Mouse (Mus musculus): Measurements from ENCODE around the gene Kif2a. TPM values are rescaled to one million over a fixed set of nuclear protein-coding genes. Genes with fewer than 3 reads are reported as not detected.

Gene Kif2a
- polyA plus RNA-seq, 1 experiment: 21.7 TPM

DNA sequence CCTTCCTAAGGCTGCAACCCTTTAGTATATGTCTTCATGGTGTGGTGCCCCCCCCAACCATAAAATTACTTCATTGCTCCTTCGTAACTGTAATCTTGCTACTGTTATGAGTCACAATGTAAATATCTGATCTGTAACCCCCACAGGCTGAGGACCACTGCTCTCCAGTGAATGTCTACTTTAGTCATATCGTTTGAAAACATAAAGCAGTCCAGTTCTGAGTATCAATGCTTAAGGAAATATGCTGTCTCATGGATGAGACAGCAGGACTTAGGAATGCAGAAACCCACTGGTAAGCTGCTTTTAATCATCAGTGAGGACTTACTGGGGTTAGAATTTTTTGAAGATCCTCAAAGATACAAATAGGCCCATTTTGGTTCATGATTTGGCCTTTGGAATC lies 2.5 kb downstream of the Kif2a start:
- no peak for TF ChIP-seq FOSL1 (IDR thresholded peaks at IDR 0.05; ENCODE audit: insufficient read depth, low read length, poor library complexity, severe bottlenecking)
- TF ChIP-seq MYOG (IDR thresholded peaks at IDR 0.05; ENCODE audit: control insufficient read depth, extremely low read depth, insufficient read length): no peak
- no peak for TF ChIP-seq MYOD1 (IDR thresholded peaks at IDR 0.05; ENCODE audit: control insufficient read depth, insufficient read length, low read depth)
- no peak for TF ChIP-seq USF1 (IDR thresholded peaks at IDR 0.05; ENCODE audit: low read depth)
- no peak for TF ChIP-seq CTCF (IDR thresholded peaks at IDR 0.05; ENCODE audit: control insufficient read depth, insufficient read depth, insufficient read length)
- TF ChIP-seq CEBPB (IDR thresholded peaks at IDR 0.05; ENCODE audit: low read depth): no peak
- TF ChIP-seq MAX (IDR thresholded peaks at IDR 0.05): no peak
- Histone ChIP-seq H3K79me2 (ENCODE audit: control insufficient read depth, insufficient read depth) (peaks cover 76% of the 10 kb centered on the region), H3K36me3 (ENCODE audit: control insufficient read depth, insufficient read depth) (peaks cover 12% of the 10 kb centered on the region), H3K4me3 (ENCODE audit: insufficient read depth, poor library complexity, severe bottlenecking) (no peak overlapping the region), H3K27me3 (ENCODE audit: control insufficient read depth, insufficient read depth, insufficient read length) (no peaks in the 10 kb centered on the region), H3K79me3 (ENCODE audit: low read depth) (peaks cover 72% of the 10 kb centered on the region), H3ac (ENCODE audit: control insufficient read depth, insufficient read length, low read depth) (no peak overlapping the region)

DNA sequence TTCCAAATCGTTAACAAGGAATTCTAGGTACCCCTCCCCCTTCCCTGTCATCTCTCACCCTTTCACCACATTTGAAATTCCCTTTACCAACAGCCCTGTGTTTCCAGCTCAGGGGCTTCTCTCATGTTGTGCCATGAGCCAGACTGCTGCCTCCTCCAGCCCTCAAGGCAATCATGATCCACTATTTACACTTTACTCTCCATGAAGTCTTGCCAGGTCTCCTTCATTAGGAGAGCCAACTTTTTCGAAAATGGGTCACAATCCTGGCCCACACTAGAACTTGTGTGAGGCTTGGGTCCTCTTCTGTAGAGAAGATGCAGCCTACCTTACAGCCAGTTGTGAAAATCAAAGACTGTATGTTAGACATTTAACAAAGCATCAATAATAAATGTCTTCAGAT lies 8.0 kb downstream of the Kif2a start:
- peaks cover 100% of the 10 kb centered on the region for H3K79me3 ChIP-seq (ENCODE audit: low read depth)
- no peaks in the 10 kb centered on the region for H3K27me3 ChIP-seq (ENCODE audit: control insufficient read depth, insufficient read depth, insufficient read length)
- TF ChIP-seq CEBPB (IDR thresholded peaks at IDR 0.05; ENCODE audit: low read depth) (no peak), MAX (IDR thresholded peaks at IDR 0.05) (no peak), MYOD1 (IDR thresholded peaks at IDR 0.05; ENCODE audit: control insufficient read depth, insufficient read length, low read depth) (no peak), MYOG (IDR thresholded peaks at IDR 0.05; ENCODE audit: control insufficient read depth, extremely low read depth, insufficient read length) (no peak), CTCF (IDR thresholded peaks at IDR 0.05; ENCODE audit: control insufficient read depth, insufficient read depth, insufficient read length) (no peak), FOSL1 (IDR thresholded peaks at IDR 0.05; ENCODE audit: insufficient read depth, low read length, poor library complexity, severe bottlenecking) (no peak), USF1 (IDR thresholded peaks at IDR 0.05; ENCODE audit: low read depth) (no peak)
- H3K79me2 ChIP-seq (ENCODE audit: control insufficient read depth, insufficient read depth): peaks cover 100% of the 10 kb centered on the region
- H3ac ChIP-seq (ENCODE audit: control insufficient read depth, insufficient read length, low read depth): no peak overlapping the region
- peaks cover 21% of the 10 kb centered on the region for H3K36me3 ChIP-seq (ENCODE audit: control insufficient read depth, insufficient read depth)
- H3K4me3 ChIP-seq (ENCODE audit: insufficient read depth, poor library complexity, severe bottlenecking): no peak overlapping the region

DNA sequence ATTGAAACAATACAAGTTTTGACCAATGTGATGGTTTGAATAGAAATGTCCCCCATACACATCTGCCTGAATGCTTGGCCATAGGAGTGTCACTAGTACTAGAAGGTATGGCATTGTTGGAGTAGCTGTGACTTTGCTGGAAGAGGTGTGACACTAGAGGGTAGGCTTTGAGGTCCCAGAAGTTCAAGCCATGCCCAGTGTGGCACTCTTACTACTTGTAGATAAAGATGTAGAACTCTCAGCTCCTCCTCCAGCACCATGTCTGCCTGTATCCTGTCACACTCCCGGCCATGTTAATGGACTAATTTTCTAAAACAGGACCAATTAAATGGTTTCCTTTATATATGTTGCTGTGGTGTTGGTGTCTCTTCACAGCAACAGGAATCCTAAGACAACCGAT lies 10.3 kb downstream of the Kif2a start:
- no peak overlapping the region for H3K4me3 ChIP-seq (ENCODE audit: insufficient read depth, poor library complexity, severe bottlenecking)
- no peaks in the 10 kb centered on the region for H3K27me3 ChIP-seq (ENCODE audit: control insufficient read depth, insufficient read depth, insufficient read length)
- H3K79me3 ChIP-seq (ENCODE audit: low read depth): peaks cover 99% of the 10 kb centered on the region
- peaks cover 100% of the 10 kb centered on the region for H3K79me2 ChIP-seq (ENCODE audit: control insufficient read depth, insufficient read depth)
- H3K36me3 ChIP-seq (ENCODE audit: control insufficient read depth, insufficient read depth): peaks cover 12% of the 10 kb centered on the region
- no peak overlapping the region for H3ac ChIP-seq (ENCODE audit: control insufficient read depth, insufficient read length, low read depth)
- TF ChIP-seq MYOG (IDR thresholded peaks at IDR 0.05; ENCODE audit: control insufficient read depth, extremely low read depth, insufficient read length) (no peak), FOSL1 (IDR thresholded peaks at IDR 0.05; ENCODE audit: insufficient read depth, low read length, poor library complexity, severe bottlenecking) (no peak), USF1 (IDR thresholded peaks at IDR 0.05; ENCODE audit: low read depth) (no peak), MYOD1 (IDR thresholded peaks at IDR 0.05; ENCODE audit: control insufficient read depth, insufficient read length, low read depth) (no peak), CEBPB (IDR thresholded peaks at IDR 0.05; ENCODE audit: low read depth) (no peak), MAX (IDR thresholded peaks at IDR 0.05) (no peak), CTCF (IDR thresholded peaks at IDR 0.05; ENCODE audit: control insufficient read depth, insufficient read depth, insufficient read length) (no peak)

DNA sequence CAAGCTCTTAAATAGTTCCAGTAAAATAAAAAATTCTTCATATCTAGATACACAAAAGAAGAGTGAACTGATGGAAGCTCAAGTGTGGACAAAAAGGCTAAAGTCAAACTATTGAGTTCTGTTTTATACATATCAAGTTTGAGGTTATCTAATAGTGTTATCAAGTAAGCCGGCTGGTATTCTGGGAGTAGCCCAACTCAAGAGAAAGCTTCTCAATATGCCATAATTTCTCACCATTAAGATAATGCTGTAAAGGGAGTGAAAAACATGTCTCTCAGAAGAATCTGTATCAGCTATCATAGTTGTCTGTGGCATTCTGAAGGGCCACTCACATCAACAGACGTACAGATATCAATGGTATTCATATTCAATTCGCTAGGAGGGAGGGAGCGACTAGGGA lies 13.8 kb downstream of the Kif2a start:
- H3K79me3 ChIP-seq (ENCODE audit: low read depth): peaks cover 97% of the 10 kb centered on the region
- H3K27me3 ChIP-seq (ENCODE audit: control insufficient read depth, insufficient read depth, insufficient read length): no peaks in the 10 kb centered on the region
- no peak overlapping the region for H3K4me3 ChIP-seq (ENCODE audit: insufficient read depth, poor library complexity, severe bottlenecking)
- TF ChIP-seq MYOG (IDR thresholded peaks at IDR 0.05; ENCODE audit: control insufficient read depth, extremely low read depth, insufficient read length): no peak
- no peak for TF ChIP-seq CEBPB (IDR thresholded peaks at IDR 0.05; ENCODE audit: low read depth)
- no peak for TF ChIP-seq MAX (IDR thresholded peaks at IDR 0.05)
- TF ChIP-seq MYOD1 (IDR thresholded peaks at IDR 0.05; ENCODE audit: control insufficient read depth, insufficient read length, low read depth): no peak
- TF ChIP-seq FOSL1 (IDR thresholded peaks at IDR 0.05; ENCODE audit: insufficient read depth, low read length, poor library complexity, severe bottlenecking): no peak
- no peak for TF ChIP-seq USF1 (IDR thresholded peaks at IDR 0.05; ENCODE audit: low read depth)
- TF ChIP-seq CTCF (IDR thresholded peaks at IDR 0.05; ENCODE audit: control insufficient read depth, insufficient read depth, insufficient read length): no peak
- H3ac ChIP-seq (ENCODE audit: control insufficient read depth, insufficient read length, low read depth): no peak overlapping the region
- peaks cover 100% of the 10 kb centered on the region for H3K79me2 ChIP-seq (ENCODE audit: control insufficient read depth, insufficient read depth)
- no peaks in the 10 kb centered on the region for H3K36me3 ChIP-seq (ENCODE audit: control insufficient read depth, insufficient read depth)

DNA sequence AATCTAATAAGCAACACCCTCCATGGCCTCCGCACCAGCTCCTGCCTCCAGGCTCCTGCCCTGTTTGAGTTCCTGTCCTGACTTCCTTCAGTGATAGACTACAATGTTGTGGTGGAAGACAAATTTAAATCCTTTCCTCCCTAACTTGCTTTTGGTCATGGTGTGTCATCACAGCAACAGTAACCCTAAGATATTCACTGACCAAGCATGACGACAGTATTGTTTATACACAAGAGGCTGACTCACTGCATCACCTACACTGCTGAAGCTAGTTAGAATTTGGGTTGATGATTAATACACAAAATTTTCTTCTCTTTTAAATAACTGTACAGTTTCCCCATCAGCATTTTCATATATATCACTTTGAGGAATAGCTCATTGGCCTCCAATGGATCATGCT lies 18.7 kb downstream of the Kif2a start:
- TF ChIP-seq MAX (IDR thresholded peaks at IDR 0.05) (no peak), MYOD1 (IDR thresholded peaks at IDR 0.05; ENCODE audit: control insufficient read depth, insufficient read length, low read depth) (no peak), MYOG (IDR thresholded peaks at IDR 0.05; ENCODE audit: control insufficient read depth, extremely low read depth, insufficient read length) (no peak), USF1 (IDR thresholded peaks at IDR 0.05; ENCODE audit: low read depth) (no peak), CEBPB (IDR thresholded peaks at IDR 0.05; ENCODE audit: low read depth) (no peak), CTCF (IDR thresholded peaks at IDR 0.05; ENCODE audit: control insufficient read depth, insufficient read depth, insufficient read length) (no peak), FOSL1 (IDR thresholded peaks at IDR 0.05; ENCODE audit: insufficient read depth, low read length, poor library complexity, severe bottlenecking) (no peak)
- H3K79me2 ChIP-seq (ENCODE audit: control insufficient read depth, insufficient read depth): peaks cover 100% of the 10 kb centered on the region
- H3K36me3 ChIP-seq (ENCODE audit: control insufficient read depth, insufficient read depth): peaks cover 3% of the 10 kb centered on the region
- no peaks in the 10 kb centered on the region for H3K27me3 ChIP-seq (ENCODE audit: control insufficient read depth, insufficient read depth, insufficient read length)
- peaks cover 96% of the 10 kb centered on the region for H3K79me3 ChIP-seq (ENCODE audit: low read depth)
- H3K4me3 ChIP-seq (ENCODE audit: insufficient read depth, poor library complexity, severe bottlenecking): no peak overlapping the region
- H3ac ChIP-seq (ENCODE audit: control insufficient read depth, insufficient read length, low read depth): no peak overlapping the region

DNA sequence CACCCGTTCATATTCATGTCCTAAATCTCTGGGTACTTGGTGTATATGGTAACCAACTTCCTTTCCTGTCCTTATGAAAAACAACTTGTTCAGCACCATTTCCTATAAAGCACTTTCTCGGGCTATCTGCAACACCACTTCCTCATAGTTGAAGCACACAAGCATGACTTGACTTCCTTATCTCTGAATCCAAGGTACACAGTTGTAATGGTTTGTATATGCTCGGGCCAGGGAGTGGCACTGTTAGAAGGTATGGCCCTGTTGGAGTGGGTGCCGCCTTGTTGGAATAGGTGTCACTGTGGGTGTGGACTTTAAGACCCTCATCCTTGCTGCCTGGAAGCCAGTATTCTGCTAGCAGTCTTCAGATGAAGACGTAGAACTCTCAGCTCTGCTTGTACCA lies 23.3 kb downstream of the Kif2a start:
- peaks cover 15% of the 10 kb centered on the region for H3K36me3 ChIP-seq (ENCODE audit: control insufficient read depth, insufficient read depth)
- H3ac ChIP-seq (ENCODE audit: control insufficient read depth, insufficient read length, low read depth): no peak overlapping the region
- H3K79me3 ChIP-seq (ENCODE audit: low read depth): peaks cover 97% of the 10 kb centered on the region
- H3K4me3 ChIP-seq (ENCODE audit: insufficient read depth, poor library complexity, severe bottlenecking): no peak overlapping the region
- H3K27me3 ChIP-seq (ENCODE audit: control insufficient read depth, insufficient read depth, insufficient read length): no peaks in the 10 kb centered on the region
- TF ChIP-seq CEBPB (IDR thresholded peaks at IDR 0.05; ENCODE audit: low read depth) (no peak), USF1 (IDR thresholded peaks at IDR 0.05; ENCODE audit: low read depth) (no peak), FOSL1 (IDR thresholded peaks at IDR 0.05; ENCODE audit: insufficient read depth, low read length, poor library complexity, severe bottlenecking) (no peak), CTCF (IDR thresholded peaks at IDR 0.05; ENCODE audit: control insufficient read depth, insufficient read depth, insufficient read length) (no peak), MYOD1 (IDR thresholded peaks at IDR 0.05; ENCODE audit: control insufficient read depth, insufficient read length, low read depth) (no peak), MAX (IDR thresholded peaks at IDR 0.05) (no peak), MYOG (IDR thresholded peaks at IDR 0.05; ENCODE audit: control insufficient read depth, extremely low read depth, insufficient read length) (no peak)
- H3K79me2 ChIP-seq (ENCODE audit: control insufficient read depth, insufficient read depth): peaks cover 100% of the 10 kb centered on the region

Data from C2C12 (cell line).